In genomic region chr6:89259406-89259994, GRCm38 (mm10) we compare ENCODE assay signal across 21 mouse cellular contexts.
A peak's percentile ranks its signal among the peaks of the same experiment; 100 is the strongest.
DNase-seq lines count a peak whose midpoint lies in the region; ATAC-seq and TF ChIP-seq lines count a peak whose summit lies in the region.
"Had no signal": no experiment of that assay in that cellular context is flagged by ENCODE, and none has a peak within 500 bp of the region (broad histone marks: within the 10 kb centered on the region; RNA-seq: fewer than 3 reads in every experiment).

No protein-coding gene starts in this region.

- no peak overlapping the region for H3K4me2 ChIP-seq in midbrain, embryonic 11.5 days
- no peak overlapping the region for H3K4me2 ChIP-seq in hindbrain, postnatal 0 days (ENCODE audit: low read depth, low read length)
- H3K4me2 ChIP-seq in forebrain, embryonic 11.5 days (ENCODE audit: low read depth, low read length, severe bottlenecking) = no peak overlapping the region
- H3K4me2 ChIP-seq: heart, embryonic 13.5 days; intestine, embryonic 15.5 days; liver, embryonic 11.5 days had no signal

- H3K9ac ChIP-seq in midbrain, embryonic 11.5 days (ENCODE audit: low read length) = no peak overlapping the region
- H3K9ac ChIP-seq in hindbrain, postnatal 0 days (replicated peaks; ENCODE audit: low read length) = no peak overlapping the region
- H3K9ac ChIP-seq in forebrain, embryonic 11.5 days (ENCODE audit: low read length) = no peak overlapping the region
- H3K9ac ChIP-seq: forebrain, postnatal 0 days; heart, embryonic 13.5 days; intestine, embryonic 15.5 days had no signal

- no peaks in the 10 kb centered on the region for H3K27me3 ChIP-seq in midbrain, embryonic 10.5 days (ENCODE audit: low read depth, poor library complexity, severe bottlenecking)
- no peaks in the 10 kb centered on the region for H3K27me3 ChIP-seq in midbrain, embryonic 11.5 days (ENCODE audit: control insufficient read depth, insufficient read depth, low read length)
- H3K27me3 ChIP-seq in cerebellum, adult 2 months (ENCODE audit: control insufficient read depth, insufficient read depth, low read length) = no peaks in the 10 kb centered on the region
- H3K27me3 ChIP-seq in hindbrain, postnatal 0 days (ENCODE audit: insufficient read depth, low read length) = no peaks in the 10 kb centered on the region
- H3K27me3 ChIP-seq in forebrain, embryonic 11.5 days (ENCODE audit: control insufficient read depth, insufficient read depth, low read length) = no peaks in the 10 kb centered on the region
- H3K27me3 ChIP-seq: heart, embryonic 13.5 days; intestine, embryonic 15.5 days had no signal

- H3K9me3 ChIP-seq in midbrain, embryonic 10.5 days (replicated peaks) = no peaks in the 10 kb centered on the region
- H3K9me3 ChIP-seq in midbrain, embryonic 11.5 days (ENCODE audit: control insufficient read depth, low read length) = no peaks in the 10 kb centered on the region
- H3K9me3 ChIP-seq in hindbrain, postnatal 0 days (ENCODE audit: low read length) = no peaks in the 10 kb centered on the region
- no peaks in the 10 kb centered on the region for H3K9me3 ChIP-seq in forebrain, embryonic 11.5 days (ENCODE audit: control insufficient read depth, low read length)
- H3K9me3 ChIP-seq: heart, embryonic 13.5 days; intestine, embryonic 15.5 days had no signal

- H3K36me3 ChIP-seq in midbrain, embryonic 10.5 days = no peaks in the 10 kb centered on the region
- H3K36me3 ChIP-seq in midbrain, embryonic 11.5 days (ENCODE audit: control insufficient read depth, insufficient read depth, low read length) = no peaks in the 10 kb centered on the region
- no peaks in the 10 kb centered on the region for H3K36me3 ChIP-seq in hindbrain, postnatal 0 days (ENCODE audit: insufficient read depth, low read length)
- no peaks in the 10 kb centered on the region for H3K36me3 ChIP-seq in forebrain, embryonic 11.5 days (ENCODE audit: control insufficient read depth, insufficient read depth, low read length)
- H3K36me3 ChIP-seq: heart, embryonic 13.5 days; intestine, embryonic 15.5 days had no signal

- DNase-seq in midbrain, embryonic 10.5 days (ENCODE audit: low spot score) = no peak
- no peak for DNase-seq in midbrain, embryonic 11.5 days (ENCODE audit: low spot score, missing footprints)
- peak; percentile 42 to 50 for DNase-seq in cerebellum, adult 2 months
- DNase-seq in cerebellum, postnatal 14 days = peak; percentile 47 to 56
- peak; percentile 27 for DNase-seq in hindbrain, postnatal 0 days (ENCODE audit: low spot score)
- no peak for DNase-seq in left cerebral cortex, adult 11 months (ENCODE audit: low spot score)
- no peak for DNase-seq in forebrain, embryonic 11.5 days (ENCODE audit: low spot score)
- DNase-seq in frontal cortex, adult 2 months (ENCODE audit: extremely low spot score in 1 of 2, low spot score in 1 of 2) = no peak
- DNase-seq: adrenal gland, postnatal 10 days; forebrain, postnatal 0 days; heart, postnatal 36 days; kidney, adult 9 months; kidney, postnatal 25 days; lung, adult 18-20 months; lung, postnatal 36 days; thymus, adult 2 months had no signal

- no peak for TF ChIP-seq CTCF in cerebellum, adult 2 months (IDR thresholded peaks at IDR 0.05; ENCODE audit: borderline replicate concordance, insufficient read depth, low read depth, low read length)
- TF ChIP-seq CTCF in hindbrain, postnatal 0 days (IDR thresholded peaks at IDR 0.05; ENCODE audit: low read depth) = no peak

- WGBS in midbrain, embryonic 10.5 days = 89% methylated on average over 11 of the region's 11 CpGs
- 81% methylated on average over 11 of the region's 11 CpGs for WGBS in midbrain, embryonic 11.5 days
- 23% methylated on average over 11 of the region's 11 CpGs for WGBS in cerebellum, adult 2 months
- WGBS in hindbrain, postnatal 0 days = 46% methylated on average over 11 of the region's 11 CpGs
- whole genome bisulfite sequencing in forebrain, embryonic 11.5 days = 85% methylated on average over 11 of the region's 11 CpGs

- no peak for ATAC-seq in midbrain, embryonic 11.5 days (ENCODE audit: low FRiP score)
- no peak for ATAC-seq in hindbrain, postnatal 0 days
- ATAC-seq in forebrain, embryonic 11.5 days (replicated peaks; ENCODE audit: low FRiP score) = no peak
- ATAC-seq: forebrain, postnatal 0 days; intestine, embryonic 15.5 days; Patski had no signal

- H3K27ac ChIP-seq in midbrain, embryonic 10.5 days (replicated peaks) = peak overlapping the region; percentile 38; the same call in 1 of the 2 replicates
- no peak overlapping the region for H3K27ac ChIP-seq in midbrain, embryonic 11.5 days (ENCODE audit: low read depth, low read length)
- H3K27ac ChIP-seq in cerebellum, adult 2 months (ENCODE audit: insufficient read depth, low read length) = no peak overlapping the region
- no peak overlapping the region for H3K27ac ChIP-seq in hindbrain, postnatal 0 days
- no peak overlapping the region for H3K27ac ChIP-seq in forebrain, embryonic 11.5 days (ENCODE audit: low read depth, low read length)
- H3K27ac ChIP-seq: heart, embryonic 13.5 days; intestine, embryonic 15.5 days had no signal

- H3K4me3 ChIP-seq in midbrain, embryonic 10.5 days = no peak overlapping the region
- no peak overlapping the region for H3K4me3 ChIP-seq in midbrain, embryonic 11.5 days (ENCODE audit: low read depth, low read length)
- no peak overlapping the region for H3K4me3 ChIP-seq in cerebellum, adult 2 months (replicated peaks; ENCODE audit: insufficient read depth, low read depth, low read length)
- H3K4me3 ChIP-seq in hindbrain, postnatal 0 days (ENCODE audit: low read length) = no peak overlapping the region
- no peak overlapping the region for H3K4me3 ChIP-seq in forebrain, embryonic 11.5 days (ENCODE audit: low read depth, low read length)
- H3K4me3 ChIP-seq: heart, embryonic 13.5 days; intestine, embryonic 15.5 days; myocyte had no signal

- TF ChIP-seq POLR2A in cerebellum, adult 2 months (IDR thresholded peaks at IDR 0.05; ENCODE audit: borderline replicate concordance, insufficient read depth, low read length) = no peak

- H3K4me1 ChIP-seq in midbrain, embryonic 10.5 days = 0 out of 2 replicates have a peak, but pooled peaks cover 7% of the 10 kb centered on the region
- H3K4me1 ChIP-seq in midbrain, embryonic 11.5 days (ENCODE audit: control insufficient read depth, insufficient read depth, low read length) = no peaks in the 10 kb centered on the region
- H3K4me1 ChIP-seq in cerebellum, adult 2 months (ENCODE audit: control insufficient read depth, insufficient read depth, low read length) = peaks cover 13% of the 10 kb centered on the region
- no peaks in the 10 kb centered on the region for H3K4me1 ChIP-seq in hindbrain, postnatal 0 days (ENCODE audit: insufficient read depth, low read length)
- no peaks in the 10 kb centered on the region for H3K4me1 ChIP-seq in forebrain, embryonic 11.5 days (replicated peaks; ENCODE audit: control insufficient read depth, insufficient read depth, low read length)
- H3K4me1 ChIP-seq: heart, embryonic 13.5 days; intestine, embryonic 15.5 days had no signal

Comparison
In these comparisons a context has a peak if more than half of its experiments do, and no peak if none do; other contexts are left out.
1. DNase-seq: peak in cerebellum, adult 2 months (2 of 2), cerebellum, postnatal 14 days (2 of 2) and hindbrain, postnatal 0 days (single experiment); none in midbrain, embryonic 10.5 days (single experiment), midbrain, embryonic 11.5 days (single experiment), left cerebral cortex, adult 11 months (single experiment), forebrain, embryonic 11.5 days (single experiment) and frontal cortex, adult 2 months (0 of 2).